8 mouse cellular contexts compared by ENCODE assay signal in genomic region chr11:6605491-6606399, GRCm38 (mm10). TPM values are rescaled to one million over a fixed set of nuclear protein-coding genes. Genes with fewer than 3 reads are reported as not detected.
DNase-seq lines count a peak whose midpoint lies in the region; ATAC-seq lines count a peak whose summit lies in the region.

TSS of gene Nacad (minus strand) at chr11:6606053.

- peak within 1 kb of the TSS; percentile 95 for H3K4me2 ChIP-seq in hindbrain, embryonic 14.5 days (replicated peaks)
- H3K4me2 ChIP-seq in neural tube, embryonic 11.5 days (ENCODE audit: low read depth): peak within 1 kb of the TSS; percentile 67

- 5% methylated on average over 41 of the region's 41 CpGs for WGBS in embryonic facial prominence, embryonic 10.5 days
- 2% methylated on average over 31 of the region's 41 CpGs for WGBS in hindbrain, embryonic 14.5 days
- 7% methylated on average over 41 of the region's 41 CpGs for WGBS in limb, embryonic 10.5 days
- 8% methylated on average over 32 of the region's 41 CpGs for WGBS in neural tube, embryonic 11.5 days

- peak within 1 kb of the TSS; percentile 59 for H3K4me3 ChIP-seq in embryonic facial prominence, embryonic 10.5 days
- H3K4me3 ChIP-seq in hindbrain, embryonic 14.5 days (replicated peaks; ENCODE audit: low read length): peak within 1 kb of the TSS; percentile 75
- peak within 1 kb of the TSS; percentile 53 for H3K4me3 ChIP-seq in limb, embryonic 10.5 days
- peak within 1 kb of the TSS; percentile 45 for H3K4me3 ChIP-seq in neural tube, embryonic 11.5 days (ENCODE audit: low read depth, low read length)

- H3K36me3 ChIP-seq in embryonic facial prominence, embryonic 10.5 days (replicated peaks): peaks cover 6% of the 10 kb centered on the region
- peaks cover 24% of the 10 kb centered on the region for H3K36me3 ChIP-seq in hindbrain, embryonic 14.5 days (replicated peaks; ENCODE audit: control insufficient read depth, insufficient read depth)
- H3K36me3 ChIP-seq in limb, embryonic 10.5 days: peaks cover 7% of the 10 kb centered on the region
- no peaks in the 10 kb centered on the region; the same call in 1 of the 2 replicates for H3K36me3 ChIP-seq in neural tube, embryonic 11.5 days (ENCODE audit: control insufficient read depth, insufficient read depth, low read length)

- peak; percentile 90 for ATAC-seq in hindbrain, embryonic 14.5 days (ENCODE audit: low FRiP score)
- ATAC-seq in neural tube, embryonic 11.5 days (ENCODE audit: insufficient read depth, low FRiP score, low TSS enrichment): peak; percentile 87

- no peak for DNase-seq in urinary bladder, adult 2 months (ENCODE audit: low spot score)
- no peak for DNase-seq in urinary bladder, postnatal 25 days (ENCODE audit: low spot score)
- DNase-seq in embryonic facial prominence, embryonic 10.5 days (ENCODE audit: low spot score): peak; percentile 64
- DNase-seq in hindbrain, embryonic 14.5 days (ENCODE audit: low spot score): peak; percentile 86
- DNase-seq in limb, embryonic 10.5 days (ENCODE audit: low spot score): peak; percentile 60
- DNase-seq in neural tube, embryonic 11.5 days (ENCODE audit: low spot score): peak; percentile 78
- no peak for DNase-seq in T-cell, adult 2 months (ENCODE audit: low spot score)
- no peak for DNase-seq in gastrocnemius, postnatal 25 days

- peak within 1 kb of the TSS; percentile 94 for H3K9ac ChIP-seq in hindbrain, embryonic 14.5 days
- H3K9ac ChIP-seq in neural tube, embryonic 11.5 days (ENCODE audit: low read length): peak within 1 kb of the TSS; percentile 64

- peaks cover 57% of the 10 kb centered on the region for H3K27me3 ChIP-seq in embryonic facial prominence, embryonic 10.5 days (replicated peaks; ENCODE audit: low read depth, poor library complexity, severe bottlenecking)
- no peaks in the 10 kb centered on the region for H3K27me3 ChIP-seq in hindbrain, embryonic 14.5 days (ENCODE audit: control insufficient read depth, insufficient read depth, low read length)
- H3K27me3 ChIP-seq in limb, embryonic 10.5 days (ENCODE audit: low read depth, poor library complexity, severe bottlenecking): peaks cover 54% of the 10 kb centered on the region
- peaks cover 8% of the 10 kb centered on the region; the same call in 1 of the 2 replicates for H3K27me3 ChIP-seq in neural tube, embryonic 11.5 days (ENCODE audit: control insufficient read depth, insufficient read depth, low read length)

- peaks cover 50% of the 10 kb centered on the region for H3K4me1 ChIP-seq in embryonic facial prominence, embryonic 10.5 days
- H3K4me1 ChIP-seq in hindbrain, embryonic 14.5 days (replicated peaks; ENCODE audit: control insufficient read depth, insufficient read depth, low read length): peaks cover 41% of the 10 kb centered on the region
- peaks cover 19% of the 10 kb centered on the region for H3K4me1 ChIP-seq in limb, embryonic 10.5 days
- peaks cover 6% of the 10 kb centered on the region; the same call in 1 of the 2 replicates for H3K4me1 ChIP-seq in neural tube, embryonic 11.5 days (ENCODE audit: control insufficient read depth, insufficient read depth, low read length)

- peak within 1 kb of the TSS; percentile 69 for H3K27ac ChIP-seq in embryonic facial prominence, embryonic 10.5 days (replicated peaks)
- H3K27ac ChIP-seq in hindbrain, embryonic 14.5 days: peak within 1 kb of the TSS; percentile 98
- no peak within 1 kb of the TSS for H3K27ac ChIP-seq in limb, embryonic 10.5 days
- H3K27ac ChIP-seq in neural tube, embryonic 11.5 days (ENCODE audit: low read depth, low read length): peak within 1 kb of the TSS; percentile 89

- no peaks in the 10 kb centered on the region for H3K9me3 ChIP-seq in embryonic facial prominence, embryonic 10.5 days
- H3K9me3 ChIP-seq in hindbrain, embryonic 14.5 days (ENCODE audit: control insufficient read depth, low read length): no peaks in the 10 kb centered on the region
- no peaks in the 10 kb centered on the region for H3K9me3 ChIP-seq in limb, embryonic 10.5 days (replicated peaks)
- H3K9me3 ChIP-seq in neural tube, embryonic 11.5 days (ENCODE audit: control insufficient read depth, low read length): no peaks in the 10 kb centered on the region

RNA-seq across cellular contexts. Expression of gene Nacad, which starts in this region (rescaled TPM):
- polyA plus RNA-seq in urinary bladder, adult 2 months (2012; rRNA removed): 19.1 and 24.0 TPM in 2 replicates
- 9.8 and 10.5 TPM in 2 replicates for polyA plus RNA-seq in embryonic facial prominence, embryonic 10.5 days (2016; fragmentation: Nextera tagmentation; extraction: Ambion mirVana)
- polyA plus RNA-seq in hindbrain, embryonic 14.5 days (2014; fragmentation: Nextera tagmentation; extraction: Ambion mirVana): 75.2 and 75.9 TPM in 2 replicates
- 0.35 and 0.59 TPM in 2 replicates for polyA plus RNA-seq in limb, embryonic 10.5 days (2016; fragmentation: Nextera tagmentation; extraction: Ambion mirVana)
- 46.5 and 50.1 TPM in 2 replicates for polyA plus RNA-seq in neural tube, embryonic 11.5 days (2014; fragmentation: Nextera tagmentation; extraction: Ambion mirVana)
- total RNA-seq in gastrocnemius, postnatal 25 days (2021): under 1 TPM; 0.32 to 0.41 TPM

Comparison
In these comparisons a context has a peak if more than half of its experiments do, and no peak if none do; other contexts are left out.
1. Peak in DNase-seq and H3K4me3 ChIP-seq in limb, embryonic 10.5 days; RNA of the gene not detected or under 1 TPM.
2. DNase-seq: peak in embryonic facial prominence, embryonic 10.5 days (single experiment), hindbrain, embryonic 14.5 days (single experiment) and neural tube, embryonic 11.5 days (single experiment); none in urinary bladder, adult 2 months (single experiment), urinary bladder, postnatal 25 days (single experiment), T-cell, adult 2 months (single experiment) and gastrocnemius, postnatal 25 days (single experiment).
3. Peak in every context shown above with its lines, with median percentiles within 50 percentile points of each other: H3K4me3 ChIP-seq.